Mouse (Mus musculus): ENCODE data around the gene Phgdh.

Gene Phgdh

GRCm38 (mm10) chr3:98339706-98340109 lies at the start of gene Phgdh:
TSS of gene Phgdh (minus strand) at chr3:98339990.
- peak; percentile 40 to 47 for DNase-seq (ENCODE audit: low spot score in 2 of 2)

GRCm38 (mm10) chr3:98389305-98389704 lies 49.5 kb upstream of the Phgdh start:
- no peak for DNase-seq (ENCODE audit: low spot score in 2 of 2)

- DNase-seq (ENCODE audit: low spot score in 2 of 2): no peak
These were observed 48.0 kb upstream of the Phgdh start for GRCm38 (mm10) chr3:98387756-98388155.

GRCm38 (mm10) chr3:98387086-98387485 lies 47.3 kb upstream of the Phgdh start:
- DNase-seq (ENCODE audit: low spot score in 2 of 2): no peak

- DNase-seq (ENCODE audit: low spot score in 2 of 2): no peak
These were observed 43.4 kb upstream of the Phgdh start for GRCm38 (mm10) chr3:98383024-98383790.

- DNase-seq (ENCODE audit: low spot score in 2 of 2): peak; percentile 78 to 85
These were observed 42.6 kb upstream of the Phgdh start, which contains the start of gene Zfp697 for GRCm38 (mm10) chr3:98382246-98382939. TSS of gene Zfp697 (plus strand) at chr3:98382461.

GRCm38 (mm10) chr3:98381677-98382245 lies 42.0 kb upstream of the Phgdh start:
- no peak for DNase-seq (ENCODE audit: low spot score in 2 of 2)

- DNase-seq (ENCODE audit: low spot score in 2 of 2): no peak
These were observed 39.4 kb upstream of the Phgdh start for GRCm38 (mm10) chr3:98379236-98379635.

- DNase-seq (ENCODE audit: low spot score in 2 of 2): no peak
These were observed 38.5 kb upstream of the Phgdh start for GRCm38 (mm10) chr3:98378267-98378666.

GRCm38 (mm10) chr3:98374980-98375379 lies 35.2 kb upstream of the Phgdh start:
- no peak for DNase-seq (ENCODE audit: low spot score in 2 of 2)

GRCm38 (mm10) chr3:98374062-98374719 lies 34.4 kb upstream of the Phgdh start:
- no peak for DNase-seq (ENCODE audit: low spot score in 2 of 2)

- DNase-seq (ENCODE audit: low spot score in 2 of 2): no peak
These were observed 29.0 kb upstream of the Phgdh start for GRCm38 (mm10) chr3:98368776-98369175.

- no peak for DNase-seq (ENCODE audit: low spot score in 2 of 2)
These were observed 28.5 kb upstream of the Phgdh start for GRCm38 (mm10) chr3:98368283-98368682.

GRCm38 (mm10) chr3:98366823-98367222 lies 27.0 kb upstream of the Phgdh start:
- no peak for DNase-seq (ENCODE audit: low spot score in 2 of 2)

- DNase-seq (ENCODE audit: low spot score in 2 of 2): no peak
These were observed 26.3 kb upstream of the Phgdh start for GRCm38 (mm10) chr3:98366086-98366485.

- DNase-seq (ENCODE audit: low spot score in 2 of 2): peak in 1 of 2 experiments; percentile 42
These were observed 23.0 kb upstream of the Phgdh start for GRCm38 (mm10) chr3:98362753-98363152.

GRCm38 (mm10) chr3:98356632-98357370 lies 17.0 kb upstream of the Phgdh start:
- no peak for DNase-seq (ENCODE audit: low spot score in 2 of 2)

- DNase-seq (ENCODE audit: low spot score in 2 of 2): no peak
These were observed 16.2 kb upstream of the Phgdh start for GRCm38 (mm10) chr3:98356026-98356365.

- no peak for DNase-seq (ENCODE audit: low spot score in 2 of 2)
These were observed 15.7 kb upstream of the Phgdh start for GRCm38 (mm10) chr3:98355344-98356025.

- DNase-seq (ENCODE audit: low spot score in 2 of 2): peak; percentile 60 to 76
These were observed 14.1 kb upstream of the Phgdh start for GRCm38 (mm10) chr3:98353892-98354291.

GRCm38 (mm10) chr3:98348705-98349104 lies 8.9 kb upstream of the Phgdh start:
- no peak for DNase-seq (ENCODE audit: low spot score in 2 of 2)

Measured in frontal cortex, postnatal 36 days (tissue).